Mouse (Mus musculus) MEL (cell line): Measurements from ENCODE around the gene 1500009L16Rik. TPM values are rescaled to one million over a fixed set of nuclear protein-coding genes. Genes with fewer than 3 reads are reported as not detected.

Experiments
- DNase-seq: peaks from one replicate; pipeline ENCODE4 v3.0.0; 2011; ENCODE audit warnings: low read depth, low spot score
- H3K27ac ChIP-seq: 2 replicates; pipeline ENCODE4 v1.5.1; 2012; ENCODE audit warnings: low read depth, mild to moderate bottlenecking, control low read depth, low read length, moderate library complexity; ENCODE audit not compliant: control insufficient read depth
- H3K27me3 ChIP-seq, 2 experiments: fragments of 150-350 bp in 1 of 2; sonication (generic) in 1 of 2; 2 replicates each; pipeline ENCODE4 v1.6.1; 2012; ENCODE audit warnings: low read length in 2 of 2, mild to moderate bottlenecking in 2 of 2, improper control_type of control experiment in 1 of 2, moderate library complexity in 1 of 2; ENCODE audit not compliant: insufficient read depth in 2 of 2, control insufficient read depth in 1 of 2
- H3K36me3 ChIP-seq, 2 experiments: 2 replicates each; pipeline ENCODE4 v1.6.1; 2012 to 2014; ENCODE audit warnings: low read length in 2 of 2, improper control_type of control experiment in 1 of 2, inconsistent platforms in 1 of 2, mild to moderate bottlenecking in 1 of 2; ENCODE audit not compliant: insufficient read depth in 2 of 2, control insufficient read depth in 1 of 2
- H3K4me1 ChIP-seq, 2 experiments: fragments of 150-350 bp in 1 of 2; sonication (generic) in 1 of 2; 2 replicates each; pipeline ENCODE4 v1.6.1; 2012; ENCODE audit warnings: low read length in 2 of 2, improper control_type of control experiment in 1 of 2, mild to moderate bottlenecking in 1 of 2; ENCODE audit not compliant: insufficient read depth in 2 of 2, control insufficient read depth in 1 of 2
- H3K4me3 ChIP-seq, 2 experiments: fragments of 150-350 bp in 1 of 2; sonication (generic) in 1 of 2; 2 replicates each; pipeline ENCODE4 v1.5.1; 2012; ENCODE audit warnings: low read depth in 2 of 2, low read length in 2 of 2, mild to moderate bottlenecking in 2 of 2, moderate library complexity in 2 of 2, control low read depth in 1 of 2, improper control_type of control experiment in 1 of 2; ENCODE audit not compliant: control insufficient read depth in 1 of 2, insufficient read depth in 1 of 2
- H3K79me2 ChIP-seq: 2 replicates; pipeline ENCODE4 v1.6.1; 2012; ENCODE audit warnings: mild to moderate bottlenecking, low read length, moderate library complexity; ENCODE audit not compliant: control insufficient read depth, poor library complexity, insufficient read depth
- H3K9ac ChIP-seq: 2 replicates; pipeline ENCODE4 v1.6.1; 2012; ENCODE audit warnings: low read depth, mild to moderate bottlenecking, control low read depth, low read length, moderate library complexity; ENCODE audit not compliant: control insufficient read depth, poor library complexity, severe bottlenecking
- H3K9me3 ChIP-seq: fragments of 150-350 bp; sonication (generic); replicated peaks from 2 replicates; pipeline ENCODE4 v1.6.1; 2012; ENCODE audit warnings: mild to moderate bottlenecking, low read length, improper control_type of control experiment, moderate library complexity; ENCODE audit not compliant: insufficient read depth
- BHLHE40 ChIP-seq: IDR thresholded peaks from 2 replicates; pipeline ENCODE4 v1.6.1; 2012; ENCODE audit warnings: low read depth, mild to moderate bottlenecking, inconsistent platforms, low read length, improper control_type of control experiment, borderline replicate concordance
- CHD1 ChIP-seq: IDR thresholded peaks from 2 replicates; pipeline ENCODE4 v1.6.1; 2012; ENCODE audit warnings: low read depth, mild to moderate bottlenecking, inconsistent platforms, low read length, improper control_type of control experiment
- CTCF ChIP-seq, 3 experiments: IDR thresholded peaks in 2 of 3; conservative IDR thresholded peaks in 1 of 3; 2 replicates each; pipeline ENCODE4 v1.5.1; 2011 to 2012; ENCODE audit warnings: low read length in 3 of 3, low read depth in 2 of 3, mild to moderate bottlenecking in 2 of 3, improper control_type of control experiment in 1 of 3, inconsistent platforms in 1 of 3, mixed read lengths in 1 of 3, moderate library complexity in 1 of 3; ENCODE audit not compliant: control insufficient read depth in 1 of 3, insufficient read depth in 1 of 3, poor library complexity in 1 of 3, severe bottlenecking in 1 of 3
- ELF1 ChIP-seq: IDR thresholded peaks from 2 replicates; pipeline ENCODE4 v1.6.1; 2014; ENCODE audit warnings: low read depth, mild to moderate bottlenecking, inconsistent platforms, low read length, improper control_type of control experiment, moderate library complexity
- JUND ChIP-seq: IDR thresholded peaks from 2 replicates; pipeline ENCODE4 v1.6.1; 2011; ENCODE audit warnings: low read depth, mild to moderate bottlenecking, improper control_type of control experiment, low read length
- KAT2A ChIP-seq: conservative IDR thresholded peaks from 2 replicates; pipeline ENCODE4 v1.6.1; 2012; ENCODE audit warnings: low read depth, low read length, improper control_type of control experiment, inconsistent platforms
- MAFK ChIP-seq: IDR thresholded peaks from 2 replicates; pipeline ENCODE4 v1.6.1; 2011; ENCODE audit warnings: low read depth, mild to moderate bottlenecking, low read length, improper control_type of control experiment, borderline replicate concordance
- MAZ ChIP-seq: IDR thresholded peaks from 2 replicates; pipeline ENCODE4 v1.6.1; 2012; ENCODE audit warnings: low read depth, mild to moderate bottlenecking, inconsistent platforms, low read length, improper control_type of control experiment
- MEF2A ChIP-seq: IDR thresholded peaks from 2 replicates; pipeline ENCODE4 v1.6.1; 2014; ENCODE audit warnings: low read depth, mild to moderate bottlenecking, inconsistent platforms, low read length, improper control_type of control experiment; ENCODE audit not compliant: poor library complexity, insufficient replicate concordance, severe bottlenecking; ENCODE audit errors: extremely low read depth
- NELFE ChIP-seq: IDR thresholded peaks from 2 replicates; pipeline ENCODE4 v1.6.1; 2011; ENCODE audit warnings: low read depth, low read length, improper control_type of control experiment
- NRF1 ChIP-seq: IDR thresholded peaks from 2 replicates; pipeline ENCODE4 v1.6.1; 2014; ENCODE audit warnings: low read depth, mild to moderate bottlenecking, inconsistent platforms, low read length, improper control_type of control experiment, moderate library complexity; ENCODE audit not compliant: poor library complexity, insufficient read depth, severe bottlenecking
- POLR2AphosphoS5 ChIP-seq: IDR thresholded peaks from 2 replicates; pipeline ENCODE4 v1.6.1; 2012; ENCODE audit warnings: low read depth, borderline replicate concordance, mild to moderate bottlenecking, inconsistent platforms, low read length, moderate library complexity, mixed read lengths
- RAD21 ChIP-seq: IDR thresholded peaks from 2 replicates; pipeline ENCODE4 v1.6.1; 2011; ENCODE audit warnings: mild to moderate bottlenecking, low read depth, low read length, improper control_type of control experiment
- RCOR1 ChIP-seq: IDR thresholded peaks from 2 replicates; pipeline ENCODE4 v1.6.1; 2012; ENCODE audit warnings: low read depth, mild to moderate bottlenecking, inconsistent platforms, low read length, improper control_type of control experiment
- SIN3A ChIP-seq: IDR thresholded peaks from 2 replicates; pipeline ENCODE4 v1.6.1; 2012; ENCODE audit warnings: low read length, improper control_type of control experiment, inconsistent platforms
- SMC3 ChIP-seq: IDR thresholded peaks from 2 replicates; pipeline ENCODE4 v1.6.1; 2011; ENCODE audit warnings: low read depth, low read length, improper control_type of control experiment
- UBTF ChIP-seq: IDR thresholded peaks from 2 replicates; pipeline ENCODE4 v1.6.1; 2012; ENCODE audit warnings: low read depth, mild to moderate bottlenecking, inconsistent platforms, low read length, improper control_type of control experiment, moderate library complexity, borderline replicate concordance; ENCODE audit not compliant: insufficient read depth
- USF2 ChIP-seq, 2 experiments: IDR thresholded peaks; 2 replicates each; pipeline ENCODE4 v1.6.1; 2011 to 2012; ENCODE audit warnings: improper control_type of control experiment in 2 of 2, low read length in 2 of 2, borderline replicate concordance in 1 of 2, inconsistent platforms in 1 of 2, low read depth in 1 of 2, mild to moderate bottlenecking in 1 of 2; ENCODE audit not compliant: insufficient read depth in 1 of 2
- ZKSCAN1 ChIP-seq: IDR thresholded peaks from 2 replicates; pipeline ENCODE4 v1.6.1; 2012; ENCODE audit warnings: low read depth, mild to moderate bottlenecking, inconsistent platforms, low read length, improper control_type of control experiment, moderate library complexity
- ZMIZ1 ChIP-seq: IDR thresholded peaks from 2 replicates; pipeline ENCODE4 v1.6.1; 2012; ENCODE audit warnings: low read depth, mild to moderate bottlenecking, inconsistent platforms, low read length, improper control_type of control experiment, moderate library complexity
- ZNF384 ChIP-seq: IDR thresholded peaks from 2 replicates; pipeline ENCODE4 v1.6.1; 2012; ENCODE audit warnings: low read depth, mild to moderate bottlenecking, inconsistent platforms, low read length, improper control_type of control experiment
- polyA plus RNA-seq, 2 experiments: library from polyadenylated mRNA; stranded (reverse) in 1 of 2; unstranded in 1 of 2; fragments of >175 nt in 1 of 2; fragments of >200 nt in 1 of 2; gene quantifications; 2 replicates each; pipeline versions ENCODE4 v1.2.1 to v1.2.4; 2012; ENCODE audit warnings: low replicate concordance in 2 of 2, low read depth in 1 of 2; ENCODE audit not compliant: insufficient read length in 2 of 2, insufficient read depth in 1 of 2, missing spikeins in 1 of 2
- total RNA-seq: library from RNA; depleted of rRNA; stranded (reverse); fragments of 300-350 nt; gene quantifications from 2 replicates; pipeline ENCODE4 v1.2.3, GENCODE M21; 2012

Gene 1500009L16Rik
- total and polyA plus RNA-seq, 3 experiments: not detected

GRCm38 (mm10) chr10:83781854-83782253 lies 59.2 kb downstream of the 1500009L16Rik start:
- no peak for DNase-seq
- no peaks in the 10 kb centered on the region for H3K27me3 ChIP-seq
- no peak overlapping the region for H3K4me3 ChIP-seq
- H3K36me3 ChIP-seq: no peaks in the 10 kb centered on the region
- no peak overlapping the region for H3K9ac ChIP-seq
- no peaks in the 10 kb centered on the region for H3K4me1 ChIP-seq
- no peaks in the 10 kb centered on the region for H3K79me2 ChIP-seq
- H3K9me3 ChIP-seq: no peaks in the 10 kb centered on the region
- TF ChIP-seq ZNF384: no peak
- TF ChIP-seq SMC3: no peak
- no peak for TF ChIP-seq RCOR1
- no peak for TF ChIP-seq MAFK
- no peak for TF ChIP-seq NELFE
- TF ChIP-seq ELF1: no peak
- TF ChIP-seq ZMIZ1: no peak
- TF ChIP-seq KAT2A: no peak
- no peak for TF ChIP-seq MEF2A
- TF ChIP-seq CTCF (IDR thresholded peaks at IDR 0.05 in 2 of 3, conservative IDR thresholded peaks at IDR 0.05 in 1 of 3; ENCODE audit: control insufficient read depth in 1 of 3, insufficient read depth in 1 of 3, low read depth in 2 of 3, low read length in 3 of 3, poor library complexity in 1 of 3, severe bottlenecking in 1 of 3): no peak
- no peak overlapping the region for H3K27ac ChIP-seq

- H3K9ac ChIP-seq: no peak overlapping the region
- H3K9me3 ChIP-seq: no peaks in the 10 kb centered on the region
- no peak overlapping the region for H3K27ac ChIP-seq
- no peaks in the 10 kb centered on the region for H3K36me3 ChIP-seq
- no peak for DNase-seq
- no peaks in the 10 kb centered on the region for H3K4me1 ChIP-seq
- no peak overlapping the region for H3K4me3 ChIP-seq
- H3K27me3 ChIP-seq: no peaks in the 10 kb centered on the region
- H3K79me2 ChIP-seq: no peaks in the 10 kb centered on the region
- TF ChIP-seq ELF1 (no peak), SIN3A (no peak), NRF1 (no peak), BHLHE40 (no peak), MAZ (no peak), POLR2AphosphoS5 (no peak), KAT2A (no peak), RAD21 (no peak), UBTF (no peak), ZKSCAN1 (no peak), MEF2A (no peak), USF2 (IDR thresholded peaks at IDR 0.05; ENCODE audit: borderline replicate concordance in 1 of 2, insufficient read depth in 1 of 2, low read depth in 1 of 2, low read length in 2 of 2) (no peak), CHD1 (no peak), JUND (no peak)
- TF ChIP-seq, all 39 proteins: peak for 0
Measured at GRCm38 (mm10) chr10:83782371-83783120, 59.9 kb downstream of the 1500009L16Rik start.
